Mouse (Mus musculus): Measurements from ENCODE around the gene Fgf10.

The Fgf10 gene

GRCm38 (mm10) chr13:118669491-118669890, at the start of gene Fgf10:
TSS of gene Fgf10 (plus strand) at chr13:118669791.
- no peak for DNase-seq (ENCODE audit: low read depth, low spot score)

DNA sequence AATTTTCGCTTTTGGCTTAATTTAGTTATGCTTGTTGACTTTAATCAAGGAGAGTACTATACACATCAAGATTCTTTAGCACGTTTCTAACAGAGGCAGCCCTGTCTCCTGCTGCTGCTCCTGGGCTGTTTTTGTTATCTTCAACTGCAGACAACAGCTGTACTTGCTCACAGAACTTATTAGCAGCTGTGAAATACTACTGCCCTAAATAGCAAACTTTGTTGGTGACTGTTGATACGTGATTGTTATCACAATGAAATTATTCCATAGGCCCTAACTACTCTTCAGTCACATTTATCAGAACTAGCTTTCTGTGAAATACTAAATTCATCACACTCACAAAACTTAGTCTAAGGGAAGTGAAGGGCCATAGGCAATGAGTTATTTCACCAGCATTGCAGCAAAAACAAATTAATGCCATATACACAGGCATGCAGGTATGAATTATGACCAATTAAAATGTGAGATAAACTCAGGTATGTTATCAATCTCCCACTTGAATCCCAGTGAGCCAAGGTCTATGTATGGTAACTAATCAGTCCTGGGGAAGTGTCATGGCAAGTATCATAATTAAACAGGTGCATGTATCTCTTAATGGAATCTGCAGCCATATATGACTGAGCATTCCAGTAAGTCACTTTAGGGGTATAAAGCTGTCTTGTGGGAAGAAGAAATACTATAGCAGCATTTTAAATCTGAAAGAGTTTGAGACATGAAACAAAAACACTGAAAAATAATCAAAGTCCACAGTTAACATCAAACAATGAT, 39.7 kb upstream of the Fgf10 start:
- DNase-seq (ENCODE audit: low read depth, low spot score), result no peak

DNA sequence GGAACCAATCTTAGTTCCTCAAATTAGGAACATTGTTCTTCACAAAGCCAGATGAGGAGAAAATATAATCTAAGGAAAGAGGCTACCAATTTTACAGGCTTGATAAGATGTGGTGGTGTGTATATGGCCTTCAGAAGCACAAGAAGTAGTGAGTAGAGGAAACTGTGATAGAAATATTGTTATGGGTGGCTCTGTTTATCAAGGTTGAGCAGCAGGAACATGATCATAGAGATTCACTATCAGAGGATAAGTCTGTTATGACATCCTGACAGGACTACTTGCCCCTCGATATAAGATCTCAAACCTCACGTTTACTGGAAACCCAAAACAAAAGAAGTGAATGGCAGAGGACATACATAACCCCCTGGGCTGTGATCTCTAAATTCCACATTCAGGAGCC, 38.1 kb upstream of the Fgf10 start:
- no peak for DNase-seq (ENCODE audit: low read depth, low spot score)

GRCm38 (mm10) chr13:118636047-118636446, 33.5 kb upstream of the Fgf10 start:
- no peak for DNase-seq (ENCODE audit: low read depth, low spot score)

GRCm38 (mm10) chr13:118642585-118642984, 27.0 kb upstream of the Fgf10 start:
- DNase-seq (ENCODE audit: low read depth, low spot score), result no peak

DNA sequence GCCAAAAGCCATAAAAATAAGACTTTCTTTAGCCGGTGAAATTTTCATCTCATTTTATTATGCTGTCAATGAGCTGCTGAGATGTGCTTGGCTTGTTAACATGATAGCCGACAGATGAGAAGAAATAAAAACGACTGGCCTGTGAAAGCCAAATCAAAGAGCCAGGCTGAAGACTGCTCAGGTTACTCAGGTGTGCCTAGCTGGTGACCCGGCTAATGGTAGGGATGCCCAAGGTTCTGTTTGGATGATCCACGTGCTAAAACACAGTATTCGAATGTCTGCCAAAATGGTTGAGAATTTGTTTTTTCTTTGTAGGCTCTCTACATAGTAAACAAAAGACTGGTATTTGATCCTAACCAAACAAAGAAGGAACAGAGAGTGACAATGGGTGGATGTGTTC, 26.5 kb upstream of the Fgf10 start:
- DNase-seq (ENCODE audit: low read depth, low spot score), result no peak

GRCm38 (mm10) chr13:118656991-118657390, 12.6 kb upstream of the Fgf10 start:
- DNase-seq (ENCODE audit: low read depth, low spot score), result no peak

DNA sequence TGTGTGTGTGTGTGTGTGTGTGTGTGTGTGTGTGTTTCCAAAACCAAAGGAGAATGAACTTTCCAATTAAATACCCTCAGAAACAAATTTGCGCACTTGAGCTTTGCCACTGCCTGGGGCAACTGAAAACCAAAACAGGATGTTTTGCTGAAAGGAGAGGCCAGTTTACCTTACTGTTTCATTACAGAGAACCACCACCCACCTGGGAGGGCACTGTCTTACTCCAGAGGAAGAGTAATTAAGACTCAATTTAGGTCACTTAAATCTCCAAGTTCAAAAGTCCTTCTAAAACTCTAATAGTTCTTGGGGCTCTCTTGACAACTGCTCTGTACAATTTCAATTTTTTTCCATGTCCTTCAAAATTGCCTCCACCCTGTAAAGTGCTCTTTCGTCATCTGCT, 11.6 kb upstream of the Fgf10 start:
- DNase-seq (ENCODE audit: low read depth, low spot score), result no peak

- no peak for DNase-seq (ENCODE audit: low read depth, low spot score)
Measured at GRCm38 (mm10) chr13:118658608-118659326, 10.8 kb upstream of the Fgf10 start.

GRCm38 (mm10) chr13:118661664-118662063, 7.9 kb upstream of the Fgf10 start:
- DNase-seq (ENCODE audit: low read depth, low spot score), result no peak

GRCm38 (mm10) chr13:118664901-118665300, 4.7 kb upstream of the Fgf10 start:
- no peak for DNase-seq (ENCODE audit: low read depth, low spot score)

DNA sequence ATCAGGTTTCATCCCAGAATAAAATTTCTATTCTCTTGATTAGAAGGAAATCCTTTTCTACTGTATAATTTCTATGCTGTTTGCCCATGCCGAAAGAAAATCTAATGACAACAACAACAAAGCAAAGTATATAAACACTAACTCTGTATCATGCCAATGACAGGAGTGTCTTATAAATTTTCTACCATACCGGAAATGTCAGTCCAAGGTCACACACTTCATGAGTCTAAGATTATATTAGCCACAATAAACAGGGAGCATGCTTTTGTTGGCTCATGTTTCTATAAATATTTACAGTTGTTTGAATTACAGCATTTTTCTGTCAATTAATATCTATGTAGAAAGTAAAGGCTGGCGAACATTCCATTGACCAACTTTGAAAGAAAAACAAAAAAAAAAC, 9.6 kb downstream of the Fgf10 start:
- DNase-seq (ENCODE audit: low read depth, low spot score), result no peak

DNA sequence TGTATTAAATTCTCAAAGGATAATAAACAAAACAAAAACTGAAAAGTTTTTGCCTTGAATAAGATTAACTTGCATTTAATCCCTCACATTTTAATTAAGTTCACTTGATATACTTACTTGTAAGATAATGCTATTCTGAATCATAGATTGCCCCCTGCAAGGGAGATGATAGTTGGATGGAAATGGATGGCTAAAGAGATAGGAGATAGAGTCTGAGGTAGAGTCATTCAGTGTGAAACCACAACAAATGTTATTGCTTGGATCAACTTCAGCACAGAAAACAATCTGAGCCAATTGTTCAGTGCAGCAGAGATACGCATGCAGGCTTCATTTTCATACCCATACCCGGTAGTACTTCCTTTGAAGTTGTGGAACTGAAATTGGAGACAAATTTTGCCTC, 23.5 kb downstream of the Fgf10 start:
- DNase-seq (ENCODE audit: low read depth, low spot score), result no peak

DNA sequence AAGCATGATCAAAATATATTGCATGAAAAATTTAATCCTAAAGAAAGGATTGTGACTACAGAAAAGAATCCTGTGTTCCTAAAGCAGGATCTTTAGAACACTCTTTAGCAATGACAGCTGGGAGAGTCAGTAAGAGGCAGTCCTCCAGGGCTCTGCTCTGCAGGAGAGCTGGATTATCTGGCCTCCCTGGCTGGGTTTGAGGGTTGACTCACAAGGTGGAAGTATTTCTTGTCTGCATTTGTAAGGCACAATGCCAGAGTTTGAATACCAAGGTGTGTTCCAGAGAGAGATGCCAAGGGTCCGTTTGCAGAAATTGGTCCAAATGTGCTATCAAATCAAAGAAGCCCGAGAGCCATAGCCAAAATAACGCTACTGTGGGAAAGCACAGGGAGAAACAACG, 25.5 kb downstream of the Fgf10 start:
- no peak for DNase-seq (ENCODE audit: low read depth, low spot score)

GRCm38 (mm10) chr13:118703727-118704126, 34.1 kb downstream of the Fgf10 start:
- no peak for DNase-seq (ENCODE audit: low read depth, low spot score)

GRCm38 (mm10) chr13:118705716-118706115, 36.1 kb downstream of the Fgf10 start:
- no peak for DNase-seq (ENCODE audit: low read depth, low spot score)

DNA sequence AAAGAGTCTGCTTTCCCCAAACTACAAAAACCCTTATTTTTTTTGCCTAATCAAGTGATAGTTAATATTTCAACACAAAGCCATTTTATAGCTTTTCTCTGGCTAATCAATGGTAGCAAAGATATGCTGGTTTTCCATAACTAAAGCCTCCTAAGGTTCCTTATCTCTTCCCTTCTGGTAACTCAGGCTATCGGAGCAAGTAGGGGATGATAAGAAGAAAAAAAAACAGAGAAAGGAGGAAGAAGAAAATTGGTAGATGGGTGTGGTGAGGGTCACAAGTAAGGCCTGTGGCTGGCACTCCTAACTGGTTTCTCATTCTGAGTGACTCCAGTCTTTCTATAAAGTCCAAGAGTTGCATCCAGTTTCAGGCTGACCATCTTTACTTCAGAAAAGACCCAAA, 40.3 kb downstream of the Fgf10 start:
- no peak for DNase-seq (ENCODE audit: low read depth, low spot score)

GRCm38 (mm10) chr13:118713626-118714150, 44.1 kb downstream of the Fgf10 start:
- no peak for DNase-seq (ENCODE audit: low read depth, low spot score)

DNA sequence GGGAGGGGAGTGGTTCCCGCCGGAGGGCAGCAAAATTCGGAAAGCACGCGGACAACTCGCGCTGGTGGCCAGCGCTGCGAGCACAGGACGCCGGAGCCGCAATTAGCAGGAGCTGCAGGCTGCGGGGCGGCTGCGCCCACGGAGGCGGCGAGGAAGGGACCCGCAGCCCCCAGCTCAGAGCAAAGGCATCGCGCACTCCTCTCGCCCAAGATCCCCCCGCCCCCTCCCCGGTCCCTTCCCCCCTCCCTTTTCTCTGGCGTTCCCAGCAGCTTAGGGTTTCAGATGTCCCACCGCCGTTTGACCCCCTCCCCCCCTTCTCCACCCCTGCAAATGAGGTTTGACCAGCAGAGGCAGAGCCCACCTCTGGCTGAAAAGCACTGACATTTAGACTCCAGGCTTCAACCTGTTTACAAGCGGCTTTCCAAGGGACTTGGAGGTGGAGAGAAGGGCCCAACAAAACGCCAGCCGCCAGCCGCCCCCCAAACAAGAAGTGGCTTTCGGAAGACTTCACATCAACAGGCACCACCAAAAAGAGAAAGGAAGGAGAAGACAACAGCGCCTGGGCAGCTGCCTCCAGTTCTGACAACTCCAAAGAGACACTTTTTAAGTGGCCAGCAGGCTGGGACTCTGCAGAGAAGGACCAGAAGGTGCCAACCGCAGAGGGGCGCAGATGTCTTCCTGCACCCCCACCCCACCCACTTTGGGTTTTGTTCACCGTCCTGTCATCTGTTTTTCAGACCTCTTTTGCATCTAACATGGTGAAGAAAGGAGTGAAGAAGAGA, 44.9 kb downstream of the Fgf10 start:
- DNase-seq (ENCODE audit: low read depth, low spot score), result no peak

- DNase-seq (ENCODE audit: low read depth, low spot score), result no peak
Measured at GRCm38 (mm10) chr13:118715066-118716018, 45.8 kb downstream of the Fgf10 start.

GRCm38 (mm10) chr13:118716265-118716664, 46.7 kb downstream of the Fgf10 start:
- DNase-seq (ENCODE audit: low read depth, low spot score), result no peak

Data from CD4-positive, CD25-positive, alpha-beta regulatory T cell, adult 2 months (primary cell).